Mouse (Mus musculus) testis, adult 2 months (tissue): ENCODE data around the gene Fmo1. TPM values are rescaled to one million over a fixed set of nuclear protein-coding genes. Genes with fewer than 3 reads are reported as not detected.

Source experiments
- H3K27ac ChIP-seq: fragments of 200-500 bp; 2 replicates; pipeline ENCODE4 v1.5.1; 2012; ENCODE audit warnings: low read depth, low read length; ENCODE audit not compliant: control insufficient read depth, insufficient read depth
- H3K27me3 ChIP-seq: fragments of 200-500 bp; 2 replicates; pipeline ENCODE4 v1.6.1; 2012; ENCODE audit warnings: mild to moderate bottlenecking, low read length, moderate library complexity; ENCODE audit not compliant: control insufficient read depth, insufficient read depth
- H3K36me3 ChIP-seq: fragments of 200-500 bp; 2 replicates; pipeline ENCODE4 v1.6.1; 2012; ENCODE audit warnings: mild to moderate bottlenecking, low read length; ENCODE audit not compliant: control insufficient read depth, insufficient read depth
- H3K4me1 ChIP-seq: fragments of 200-500 bp; 2 replicates; pipeline ENCODE4 v1.6.1; 2012; ENCODE audit warnings: low read length; ENCODE audit not compliant: control insufficient read depth, insufficient read depth
- H3K4me3 ChIP-seq: fragments of 200-500 bp; 2 replicates; pipeline ENCODE4 v1.5.1; 2012; ENCODE audit warnings: low read depth, mild to moderate bottlenecking, low read length, moderate library complexity, mixed read lengths; ENCODE audit not compliant: control insufficient read depth
- CTCF ChIP-seq: fragments of 200-500 bp; IDR thresholded peaks from 2 replicates; pipeline ENCODE4 v1.5.1; 2012; ENCODE audit warnings: low read depth, mild to moderate bottlenecking, inconsistent platforms, low read length, moderate library complexity; ENCODE audit not compliant: control insufficient read depth, insufficient read depth, insufficient replicate concordance
- POLR2A ChIP-seq: fragments of 200-500 bp; IDR thresholded peaks from 2 replicates; pipeline ENCODE4 v1.6.1; 2012; ENCODE audit warnings: low read depth, mild to moderate bottlenecking, inconsistent platforms, low read length, moderate library complexity; ENCODE audit not compliant: control insufficient read depth
- polyA plus RNA-seq: library from polyadenylated mRNA; depleted of rRNA; stranded (reverse); fragments of >200 nt; gene quantifications from 2 replicates; pipeline ENCODE4 v1.2.3, GENCODE M21; 2012

The Fmo1 gene
- polyA plus RNA-seq, 1 experiment = 2.9 TPM

DNA sequence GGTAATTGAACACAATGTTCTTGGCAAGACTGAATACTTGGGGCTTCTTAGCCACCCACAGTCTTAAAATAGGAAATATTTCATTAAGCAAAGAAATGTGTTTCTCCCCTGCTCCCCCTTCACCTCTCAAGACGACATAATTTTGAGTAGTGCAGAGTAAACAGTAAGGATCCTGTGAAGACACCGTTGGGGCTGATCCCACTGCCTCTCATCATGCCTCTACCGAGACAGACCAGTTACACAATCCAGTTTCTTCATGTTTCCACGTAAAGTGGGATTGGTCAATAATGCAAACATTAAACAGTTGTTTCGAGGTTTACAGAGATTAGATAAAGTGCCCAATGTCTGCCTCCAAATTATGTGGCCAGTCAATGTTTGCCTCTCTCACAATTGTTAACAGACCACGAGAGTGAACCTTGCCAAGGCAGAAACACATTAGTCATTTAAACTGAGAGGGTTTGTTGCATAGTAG, 25.6 kb upstream of the Fmo1 start:
- peak overlapping the region; percentile 68; the same call in 1 of the 2 replicates for H3K27ac ChIP-seq

DNA sequence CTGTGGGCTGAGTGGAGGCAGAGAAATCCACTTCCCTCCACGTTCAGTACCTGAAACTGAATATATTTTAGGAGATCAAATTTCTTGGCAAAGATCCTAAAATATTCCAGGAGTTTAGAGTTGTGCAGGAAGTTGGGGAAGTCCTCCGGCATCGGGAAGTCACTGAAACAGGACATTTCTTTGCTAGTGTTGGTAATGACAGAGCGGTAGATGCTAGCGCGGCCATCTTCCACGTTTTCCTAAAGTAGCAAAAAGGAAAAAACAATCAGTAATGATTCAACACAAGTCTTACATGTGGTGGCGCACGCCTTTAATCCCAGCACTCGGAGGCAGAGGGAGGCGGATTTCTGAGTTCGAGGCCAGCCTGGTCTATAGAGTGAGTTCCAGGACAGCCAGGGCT, 22.2 kb upstream of the Fmo1 start:
- no peak for TF ChIP-seq CTCF
- TF ChIP-seq POLR2A = no peak
- no peak overlapping the region for H3K27ac ChIP-seq

More for the DNA sequence above, 25.6 kb upstream of the Fmo1 start:
- no peak overlapping the region for H3K4me3 ChIP-seq
- TF ChIP-seq POLR2A = no peak
- TF ChIP-seq CTCF = no peak
- H3K36me3 ChIP-seq = no peaks in the 10 kb centered on the region
- H3K4me1 ChIP-seq = no peaks in the 10 kb centered on the region
- H3K27me3 ChIP-seq = no peaks in the 10 kb centered on the region

DNA sequence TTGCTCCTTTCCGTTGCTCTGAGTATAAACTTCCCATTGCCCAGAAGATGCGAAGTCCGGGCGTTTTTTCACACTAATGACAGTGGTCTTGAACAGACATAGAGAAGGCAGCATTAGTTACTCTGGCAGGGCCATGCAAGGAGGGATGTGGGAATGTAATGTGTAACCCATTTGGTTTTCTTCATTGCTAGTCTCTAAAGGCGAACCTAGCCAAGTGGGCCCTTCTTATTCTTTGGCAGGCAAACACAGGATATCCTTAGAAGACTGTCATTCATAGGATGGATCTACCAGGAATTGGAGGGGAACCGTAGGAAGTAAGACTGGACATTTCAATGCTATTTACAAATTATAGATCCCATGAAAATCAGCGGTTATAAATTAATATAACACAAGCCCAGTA, 21.2 kb upstream of the Fmo1 start:
- Histone ChIP-seq H3K36me3 (no peaks in the 10 kb centered on the region), H3K4me3 (no peak overlapping the region), H3K27me3 (no peaks in the 10 kb centered on the region), H3K4me1 (no peaks in the 10 kb centered on the region), H3K27ac (no peak overlapping the region)
- TF ChIP-seq POLR2A (no peak), CTCF (no peak)

More for the DNA sequence above, 22.2 kb upstream of the Fmo1 start:
- Histone ChIP-seq H3K36me3 (no peaks in the 10 kb centered on the region), H3K4me1 (no peaks in the 10 kb centered on the region), H3K27me3 (no peaks in the 10 kb centered on the region), H3K4me3 (no peak overlapping the region)

DNA sequence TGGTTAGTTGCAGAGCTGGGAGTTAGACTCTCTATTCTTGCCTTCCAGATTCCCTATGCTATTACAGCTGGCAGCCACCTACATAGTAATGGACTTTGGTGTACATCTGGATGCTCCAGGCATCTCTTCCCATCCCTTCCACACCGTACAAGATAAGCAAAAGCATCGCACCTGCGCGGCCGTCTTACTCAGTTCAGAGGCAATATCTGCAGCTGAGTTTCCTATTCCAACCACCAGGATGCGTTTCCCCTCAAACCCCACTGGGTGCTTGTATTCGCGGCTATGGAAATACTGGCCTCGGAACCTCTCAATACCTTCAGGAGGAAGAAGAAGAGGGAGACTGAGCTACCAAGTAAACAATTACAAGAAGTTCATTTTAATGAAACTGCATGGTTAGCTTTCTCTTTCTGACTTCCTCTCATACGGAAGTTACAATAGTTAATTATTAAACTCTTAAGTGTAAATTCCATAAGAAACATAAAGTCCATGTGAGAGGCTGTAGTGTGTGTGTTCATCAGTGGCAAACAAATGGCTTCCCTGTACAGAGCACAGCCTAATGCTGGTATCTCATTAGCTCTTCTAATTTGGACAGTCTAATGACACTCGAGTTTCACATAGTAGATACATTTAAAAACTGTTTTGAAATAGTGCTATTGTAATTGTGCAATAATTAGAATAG, 19.9 kb upstream of the Fmo1 start:
- H3K4me1 ChIP-seq = no peaks in the 10 kb centered on the region
- no peak for TF ChIP-seq POLR2A
- no peak for TF ChIP-seq CTCF

DNA sequence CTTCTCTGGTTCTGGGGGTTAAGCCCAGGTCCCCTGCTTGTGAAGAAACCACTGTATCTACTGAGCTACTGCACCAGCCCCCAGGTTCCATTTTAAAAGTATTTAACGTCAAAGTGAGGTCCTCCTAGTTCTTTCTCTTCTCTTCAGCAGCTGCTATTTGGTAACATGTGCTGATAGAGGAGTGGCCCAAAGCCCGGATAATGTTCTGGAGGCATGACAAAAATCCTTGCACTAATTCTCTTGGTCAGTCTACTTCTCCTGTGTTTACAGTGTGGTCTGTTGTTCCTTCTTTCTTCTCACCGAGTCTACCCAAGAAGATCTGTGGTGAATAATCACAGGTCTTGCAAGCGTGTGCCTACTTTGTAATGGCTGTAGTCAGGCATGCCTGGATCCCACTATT, 16.3 kb upstream of the Fmo1 start:
- TF ChIP-seq POLR2A (no peak), CTCF (no peak)
- Histone ChIP-seq H3K27ac (no peak overlapping the region), H3K4me1 (no peaks in the 10 kb centered on the region), H3K27me3 (no peaks in the 10 kb centered on the region), H3K36me3 (no peaks in the 10 kb centered on the region), H3K4me3 (no peak overlapping the region)

More for the DNA sequence above, 19.9 kb upstream of the Fmo1 start:
- no peak overlapping the region for H3K27ac ChIP-seq
- H3K4me3 ChIP-seq = no peak overlapping the region
- H3K36me3 ChIP-seq = no peaks in the 10 kb centered on the region
- H3K27me3 ChIP-seq = no peaks in the 10 kb centered on the region

DNA sequence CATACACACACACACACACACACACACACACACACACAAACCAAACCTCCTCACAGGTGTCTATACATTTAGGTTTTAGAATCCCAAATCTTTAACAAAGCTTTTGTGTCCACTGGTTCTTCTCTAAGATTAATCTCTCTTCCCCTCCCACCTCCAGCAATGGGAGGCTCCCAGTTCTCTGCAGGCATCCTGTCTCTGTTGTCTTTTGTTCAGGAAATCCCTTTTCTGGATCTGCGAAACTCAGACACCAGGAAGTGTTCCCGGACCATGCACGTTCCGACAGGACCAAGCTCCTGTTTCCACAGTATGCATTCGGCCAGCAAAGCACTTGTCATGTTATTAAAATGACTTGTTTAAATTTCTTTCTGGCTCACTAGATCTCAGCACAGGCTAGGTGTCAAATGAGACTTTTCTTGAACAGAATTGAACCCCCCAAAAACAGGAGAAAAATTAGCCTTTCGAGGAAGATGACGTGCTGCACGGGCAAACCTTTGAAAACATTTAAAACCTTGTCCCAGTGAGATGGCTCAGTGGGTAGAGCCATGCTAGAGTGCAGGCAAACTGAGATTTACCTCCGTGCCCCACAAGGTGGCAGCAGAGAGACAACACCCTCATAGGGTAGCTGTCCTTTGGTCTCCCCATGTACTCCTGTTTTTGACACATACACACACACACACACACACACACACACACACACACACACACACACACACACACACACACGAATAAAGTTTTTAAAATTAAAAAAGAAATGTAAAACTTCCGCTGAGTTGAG, 13.4 kb upstream of the Fmo1 start:
- Histone ChIP-seq H3K4me1 (no peaks in the 10 kb centered on the region), H3K36me3 (no peaks in the 10 kb centered on the region), H3K27me3 (no peaks in the 10 kb centered on the region), H3K27ac (no peak overlapping the region), H3K4me3 (peak overlapping the region; percentile 10; the same call in 1 of the 2 replicates)
- TF ChIP-seq POLR2A = no peak
- TF ChIP-seq CTCF = peak; percentile 90; the same call in 1 of the 2 replicates

DNA sequence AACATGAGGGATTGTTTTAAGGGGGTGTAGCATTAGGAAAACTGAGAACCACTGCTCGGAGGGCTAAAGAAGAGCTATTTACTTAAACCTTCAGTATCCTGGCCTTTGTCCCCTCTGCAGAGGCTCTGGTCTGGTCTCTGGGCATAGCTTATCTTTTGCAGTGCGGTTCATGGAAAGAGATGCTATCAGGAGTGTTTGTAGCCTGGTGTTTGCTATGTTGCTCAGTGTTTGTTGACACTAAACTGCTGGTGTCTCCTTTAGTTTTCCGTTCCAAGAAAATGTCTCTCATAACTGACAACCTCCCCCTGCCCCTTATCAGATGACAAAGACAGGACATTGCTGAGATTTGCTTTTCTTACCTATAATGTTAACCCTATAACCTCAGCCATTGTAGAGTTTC, 8.7 kb upstream of the Fmo1 start:
- no peak overlapping the region for H3K4me3 ChIP-seq
- no peaks in the 10 kb centered on the region for H3K27me3 ChIP-seq
- H3K27ac ChIP-seq = no peak overlapping the region
- H3K36me3 ChIP-seq = no peaks in the 10 kb centered on the region
- no peak for TF ChIP-seq CTCF
- H3K4me1 ChIP-seq = no peaks in the 10 kb centered on the region; the same call in none of the 2 replicates
